Mouse (Mus musculus) forebrain, postnatal 0 days (tissue): ENCODE results near the gene Glis3. TPM values are rescaled to one million over a fixed set of nuclear protein-coding genes. Genes with fewer than 3 reads are reported as not detected.

Source experiments
- ATAC-seq: fragments of 200-750 bp; cut with Nextera tagmentation; 2 replicates; pipeline ENCODE4 v1.8.0; 2017; ENCODE audit warnings: mild to moderate bottlenecking, moderate library complexity
- DNase-seq: peaks from one replicate; pipeline ENCODE4 v3.0.0-alpha.2; 2015
- H3K27ac ChIP-seq: fragments of 300-500 bp; sonication (generic); 2 replicates; pipeline ENCODE4 v1.5.1; 2014; ENCODE audit warnings: low read depth, mild to moderate bottlenecking, antibody characterized with exemption, low read length, moderate library complexity, mixed read lengths
- H3K27me3 ChIP-seq: fragments of 300-500 bp; sonication (generic); 2 replicates; pipeline ENCODE4 v1.6.1; 2014; ENCODE audit warnings: mild to moderate bottlenecking, low read length, mixed read lengths; ENCODE audit not compliant: insufficient read depth
- H3K36me3 ChIP-seq: fragments of 300-500 bp; sonication (generic); 2 replicates; pipeline ENCODE4 v1.6.1; 2014; ENCODE audit warnings: mild to moderate bottlenecking, moderate library complexity; ENCODE audit not compliant: insufficient read depth
- H3K4me1 ChIP-seq: fragments of 300-500 bp; sonication (generic); 2 replicates; pipeline ENCODE4 v1.6.1; 2014; ENCODE audit warnings: antibody characterized with exemption; ENCODE audit not compliant: insufficient read depth
- H3K4me2 ChIP-seq: fragments of 300-500 bp; sonication (generic); 2 replicates; pipeline ENCODE4 v1.6.1; 2014; ENCODE audit warnings: low read depth, mild to moderate bottlenecking, moderate library complexity
- H3K4me3 ChIP-seq: fragments of 300-500 bp; sonication (generic); 2 replicates; pipeline ENCODE4 v1.5.1; 2014; ENCODE audit warnings: low read depth, low read length, mixed read lengths
- H3K9ac ChIP-seq: fragments of 300-500 bp; sonication (generic); 2 replicates; pipeline ENCODE4 v1.6.1; 2014; ENCODE audit warnings: mild to moderate bottlenecking
- H3K9me3 ChIP-seq: fragments of 300-500 bp; sonication (generic); 2 replicates; pipeline ENCODE4 v1.6.1; 2016; ENCODE audit warnings: low read length
- CTCF ChIP-seq: sonication (generic); IDR thresholded peaks from 2 replicates; pipeline ENCODE4 v1.5.1; 2016; ENCODE audit warnings: antibody characterized with exemption, control low read depth, low read depth
- WGBS: fragments of 180-500 bp; shearing (Covaris S2); extraction: QIAGEN DNeasy Blood & Tissue Kit; methylation state at CpG from one replicate; pipeline ENCODE4 v1.1.7; 2014; 5-methylcytosine and 5-hydroxymethylcytosine counted together
- polyA plus RNA-seq: library from polyadenylated mRNA; unstranded; fragments of >200 nt; fragmentation: Nextera tagmentation; extraction: Ambion mirVana; gene quantifications from 2 replicates; pipeline ENCODE4 v1.2.1, GENCODE M21; 2015
- total RNA-seq: library from RNA; depleted of rRNA; stranded (reverse); fragments of >200 nt; gene quantifications from 2 replicates; pipeline ENCODE4 v1.2.3, GENCODE M21; 2014

The Glis3 gene
- total and polyA plus RNA-seq, 2 experiments from 2014 or later = 0.86 to 8.5 TPM

- H3K9me3 ChIP-seq = no peaks in the 10 kb centered on the region
- H3K9ac ChIP-seq = no peak overlapping the region
- H3K27ac ChIP-seq = no peak overlapping the region
- no peaks in the 10 kb centered on the region for H3K36me3 ChIP-seq
- whole genome bisulfite sequencing = 59% methylated on average over 14 of the region's 14 CpGs
- H3K4me1 ChIP-seq = no peaks in the 10 kb centered on the region
- no peak overlapping the region for H3K4me3 ChIP-seq
- no peak for ATAC-seq
- peak overlapping the region; percentile 19 for H3K4me2 ChIP-seq
- no peak for TF ChIP-seq CTCF
- no peaks in the 10 kb centered on the region for H3K27me3 ChIP-seq
- DNase-seq = peak; percentile 17
These were observed 179.4 kb downstream of the Glis3 start for GRCm38 (mm10) chr19:28500505-28500904.

DNA sequence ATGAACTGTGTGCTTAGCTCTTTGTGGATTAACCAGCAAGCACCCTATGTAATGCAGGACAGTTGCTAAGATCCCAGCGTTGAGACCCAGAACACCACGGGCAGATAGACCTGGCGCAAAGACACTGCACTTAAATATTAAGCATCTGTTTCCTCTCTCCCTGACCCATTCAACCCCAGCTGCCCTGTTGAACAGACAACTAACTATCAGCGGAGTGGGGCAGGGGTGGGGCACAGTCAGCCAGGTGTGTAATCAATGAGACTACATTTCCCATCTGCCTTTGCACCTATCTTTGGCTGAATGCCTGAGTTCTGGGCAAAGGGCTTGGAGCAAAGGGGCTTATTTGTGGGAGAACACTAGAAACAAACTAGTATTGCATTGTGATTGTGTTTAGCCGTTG, 180.1 kb downstream of the Glis3 start:
- Histone ChIP-seq H3K27ac (no peak overlapping the region), H3K27me3 (no peaks in the 10 kb centered on the region), H3K36me3 (no peaks in the 10 kb centered on the region), H3K4me1 (no peaks in the 10 kb centered on the region), H3K9me3 (no peaks in the 10 kb centered on the region), H3K4me2 (0 out of 2 replicates have a peak overlapping the region, but pooled peaks have one; percentile 19), H3K4me3 (no peak overlapping the region), H3K9ac (no peak overlapping the region)
- no peak for TF ChIP-seq CTCF
- ATAC-seq (no peak), DNase-seq (no peak)
- 89% methylated on average over 5 of the region's 5 CpGs for WGBS

DNA sequence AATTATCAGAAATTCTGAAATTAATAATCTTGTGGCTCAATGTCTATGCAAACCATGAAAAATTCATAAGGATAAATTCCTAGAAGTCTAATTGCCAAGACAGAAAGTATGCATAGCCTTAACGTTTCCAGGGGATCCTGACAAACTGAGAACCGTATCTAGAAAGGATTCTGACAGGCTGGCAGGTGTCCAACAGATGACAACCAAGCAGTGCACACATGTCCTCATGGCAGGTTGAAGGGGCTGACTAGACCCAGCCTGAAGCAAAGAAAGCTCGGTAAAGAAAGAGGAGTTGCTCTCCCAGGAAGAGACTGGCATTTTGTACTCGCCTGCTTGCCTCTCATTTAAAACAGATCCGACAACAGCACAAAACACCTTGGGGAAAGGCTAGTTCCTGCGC, 184.0 kb downstream of the Glis3 start:
- TF ChIP-seq CTCF = no peak
- DNase-seq = no peak

DNA sequence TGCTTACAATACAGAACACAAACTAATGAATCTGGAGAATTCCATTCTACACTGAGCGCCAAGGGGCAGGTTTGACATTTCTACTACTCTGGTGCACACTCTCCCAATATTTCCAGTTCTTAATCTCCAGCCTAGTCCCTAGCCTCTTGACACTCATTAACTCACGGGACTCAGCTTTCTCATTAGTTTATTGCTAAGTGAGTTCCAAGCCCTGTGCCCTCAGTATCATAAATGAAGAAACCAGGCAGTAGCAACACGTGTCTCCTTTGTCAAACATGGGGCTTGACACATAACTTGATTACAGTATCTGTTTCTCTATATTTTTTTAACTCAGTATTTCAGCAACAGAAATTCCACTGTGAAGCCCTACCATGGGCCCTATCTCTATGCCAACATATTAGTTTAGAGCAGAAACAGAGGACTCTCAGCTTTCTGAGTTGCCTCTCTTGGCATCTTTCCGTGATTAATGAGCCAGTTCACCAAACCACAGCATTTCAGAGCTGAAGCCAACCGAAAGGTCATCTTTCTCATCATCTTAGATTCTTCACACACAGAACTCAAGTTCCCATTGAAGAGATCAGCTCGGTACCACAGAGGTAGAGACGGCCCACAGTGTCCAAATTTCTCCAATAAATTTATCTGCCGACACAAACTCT, 186.1 kb downstream of the Glis3 start:
- Histone ChIP-seq H3K36me3 (no peaks in the 10 kb centered on the region), H3K4me3 (no peak overlapping the region), H3K9ac (no peak overlapping the region), H3K9me3 (no peaks in the 10 kb centered on the region), H3K27ac (no peak overlapping the region), H3K4me2 (no peak overlapping the region), H3K4me1 (no peaks in the 10 kb centered on the region), H3K27me3 (no peaks in the 10 kb centered on the region)
- WGBS = 91% methylated on average over 8 of the region's 8 CpGs
- DNase-seq = no peak
- TF ChIP-seq CTCF = no peak
- ATAC-seq = no peak

More for the DNA sequence above, 184.0 kb downstream of the Glis3 start:
- WGBS = 53% methylated on average over 6 of the region's 6 CpGs
- Histone ChIP-seq H3K4me2 (no peak overlapping the region), H3K4me1 (no peaks in the 10 kb centered on the region), H3K9ac (no peak overlapping the region), H3K9me3 (no peaks in the 10 kb centered on the region), H3K27ac (no peak overlapping the region), H3K36me3 (no peaks in the 10 kb centered on the region), H3K27me3 (no peaks in the 10 kb centered on the region), H3K4me3 (no peak overlapping the region)
- ATAC-seq = no peak

DNA sequence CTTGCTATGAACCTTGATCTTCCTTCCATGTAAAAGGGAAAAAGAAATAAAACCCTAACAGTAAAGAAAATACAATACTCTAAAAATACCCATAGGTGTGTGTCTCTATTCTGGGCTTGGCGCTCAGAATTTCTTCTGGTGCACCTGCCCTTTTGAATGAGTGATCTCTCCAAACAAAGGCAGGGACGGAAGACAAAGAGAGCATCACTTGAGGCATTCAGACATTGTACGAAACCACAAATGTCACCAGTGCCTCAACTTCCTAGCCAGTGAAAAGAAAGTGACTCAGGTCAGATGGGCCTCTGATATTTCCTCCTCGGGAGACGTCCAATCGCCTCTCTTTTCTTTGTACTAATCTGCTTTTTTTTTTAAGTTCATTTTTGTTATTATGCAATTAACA, 201.8 kb downstream of the Glis3 start:
- Histone ChIP-seq H3K27ac (no peak overlapping the region), H3K9me3 (no peaks in the 10 kb centered on the region), H3K9ac (no peak overlapping the region), H3K4me3 (no peak overlapping the region), H3K27me3 (no peaks in the 10 kb centered on the region), H3K4me1 (no peaks in the 10 kb centered on the region), H3K36me3 (no peaks in the 10 kb centered on the region), H3K4me2 (no peak overlapping the region)
- ATAC-seq (no peak), DNase-seq (no peak)
- TF ChIP-seq CTCF = no peak
- WGBS = 40% methylated on average over 6 of the region's 6 CpGs

- 9% methylated on average over 6 of the region's 6 CpGs for WGBS
- no peak for TF ChIP-seq CTCF
- Histone ChIP-seq H3K4me2 (no peak overlapping the region), H3K4me1 (no peaks in the 10 kb centered on the region), H3K27ac (no peak overlapping the region), H3K36me3 (no peaks in the 10 kb centered on the region), H3K9me3 (no peaks in the 10 kb centered on the region), H3K27me3 (no peaks in the 10 kb centered on the region), H3K4me3 (no peak overlapping the region), H3K9ac (no peak overlapping the region)
- ATAC-seq = no peak
- DNase-seq = no peak
These were observed 202.5 kb downstream of the Glis3 start for GRCm38 (mm10) chr19:28477326-28477863.

DNA sequence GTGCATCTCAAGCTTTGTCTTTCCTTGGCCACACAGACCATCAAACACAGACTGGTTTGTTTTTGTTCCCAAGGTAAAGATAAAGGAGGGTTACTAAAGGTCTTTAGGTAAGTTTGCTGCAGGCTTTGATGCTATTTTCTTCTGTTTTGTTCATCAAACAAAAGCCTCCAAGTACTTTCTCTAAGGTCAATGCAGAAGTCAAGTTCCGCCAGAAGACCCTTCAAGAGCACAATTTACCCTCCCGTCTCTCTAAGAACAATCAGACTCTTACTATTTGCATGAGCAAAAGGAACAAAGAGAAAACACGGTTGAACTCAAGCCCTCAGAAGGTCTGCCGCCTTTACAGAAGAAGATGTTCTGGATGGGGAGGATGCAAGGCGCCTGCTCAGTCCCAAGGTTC, 206.3 kb downstream of the Glis3 start:
- no peak for DNase-seq
- Histone ChIP-seq H3K4me2 (no peak overlapping the region), H3K4me1 (no peaks in the 10 kb centered on the region), H3K4me3 (no peak overlapping the region), H3K36me3 (no peaks in the 10 kb centered on the region), H3K27me3 (no peaks in the 10 kb centered on the region), H3K27ac (no peak overlapping the region), H3K9me3 (no peaks in the 10 kb centered on the region), H3K9ac (no peak overlapping the region)
- no peak for TF ChIP-seq CTCF
- 65% methylated on average over 5 of the region's 5 CpGs for WGBS
- ATAC-seq = no peak
